Mouse (Mus musculus): ENCODE results near the gene Cubn. TPM values are rescaled to one million over a fixed set of nuclear protein-coding genes. Genes with fewer than 3 reads are reported as not detected.

Cubn gene
- total and polyA plus RNA-seq, 3 experiments, result 0.03 to 0.09 (median 0.04) TPM

DNA sequence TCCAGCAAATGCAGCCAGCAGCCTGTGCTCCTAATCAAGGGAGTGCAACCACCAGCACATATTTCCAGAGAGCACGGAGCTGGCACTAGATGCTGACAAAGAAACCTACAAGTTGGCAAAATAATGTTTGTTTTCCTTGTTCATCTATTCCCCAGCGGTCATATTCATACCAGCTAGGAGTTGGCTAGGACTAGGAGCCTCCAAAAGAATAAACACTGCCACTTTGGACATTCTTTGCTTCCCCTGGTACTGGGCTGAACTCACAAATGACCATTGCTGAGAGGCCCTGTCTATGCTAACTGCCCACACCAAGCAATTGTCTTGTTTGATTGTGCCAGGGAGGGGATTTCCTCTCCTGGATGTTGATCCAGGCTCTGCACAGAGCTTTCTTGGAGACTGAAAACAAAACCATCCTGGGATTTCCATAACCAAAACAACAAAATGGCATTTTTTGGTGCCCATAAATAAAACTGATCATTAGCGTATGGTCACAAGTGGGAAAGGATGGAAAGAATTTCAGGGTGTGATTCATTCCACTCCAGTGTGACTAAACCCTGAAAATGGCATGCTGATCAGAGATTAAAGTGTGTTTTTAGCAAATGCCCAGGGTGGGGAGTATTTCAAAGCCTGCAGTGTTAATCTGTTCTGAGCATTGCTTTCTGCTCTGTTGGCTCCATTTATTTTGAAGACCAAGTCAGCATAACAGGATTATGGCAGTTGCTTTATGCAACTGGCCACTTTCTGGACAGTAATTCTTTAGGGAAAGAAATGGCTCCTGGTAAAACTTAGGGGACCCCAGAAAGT lies 105.9 kb downstream of the Cubn start:
- Histone ChIP-seq H3K79me2 (replicated peaks; ENCODE audit: control insufficient read depth, extremely low read depth, insufficient read depth, poor library complexity, severe bottlenecking) (no peaks in the 10 kb centered on the region), H3K36me3 (replicated peaks in 1 of 2; ENCODE audit: control insufficient read depth in 1 of 2, insufficient read depth in 1 of 2, low read length in 1 of 2) (no peaks in the 10 kb centered on the region), H3K4me3 (replicated peaks in 1 of 3; ENCODE audit: low read depth in 2 of 3, low read length in 2 of 3, poor library complexity in 1 of 3) (no peak overlapping the region), H3K27me3 (replicated peaks) (no peaks in the 10 kb centered on the region), H3K9me3 (replicated peaks; ENCODE audit: low read length) (no peaks in the 10 kb centered on the region), H3K27ac (ENCODE audit: insufficient read depth, low read depth) (no peak overlapping the region), H3K9ac (ENCODE audit: insufficient read depth, low read depth) (no peak overlapping the region), H3K4me2 (ENCODE audit: insufficient read depth, low read depth, poor library complexity, severe bottlenecking) (no peak overlapping the region), H3K4me1 (ENCODE audit: control insufficient read depth in 1 of 2, insufficient read depth in 2 of 2) (no peaks in the 10 kb centered on the region)
- DNase-seq (ENCODE audit: extremely low read depth), result no peak
- dilution Hi-C loops (cut with MboI; ENCODE audit: extremely low pct_ligation_motif_present, extremely low pct_unique_long_range_greater_than_20kb, low sequenced_read_pairs), result no loop called here
- TF ChIP-seq SMC3 (IDR thresholded peaks at IDR 0.05; ENCODE audit: low read depth, low read length) (no peak), IRF4 (IDR thresholded peaks at IDR 0.05; ENCODE audit: low read depth, low read length) (peak; percentile 33; the same call in 1 of the 2 replicates)
- in situ Hi-C loops (cut with MboI; ENCODE audit: low pct_ligation_motif_present, low pct_unique_long_range_greater_than_20kb, low sequenced_read_pairs), result no loop called here

GRCm38 (mm10) chr2:13384775-13385541 lies 106.7 kb downstream of the Cubn start:
- Histone ChIP-seq H3K27ac (ENCODE audit: insufficient read depth, low read depth) (no peak overlapping the region), H3K9me3 (replicated peaks; ENCODE audit: low read length) (no peaks in the 10 kb centered on the region), H3K9ac (ENCODE audit: insufficient read depth, low read depth) (no peak overlapping the region), H3K4me3 (replicated peaks in 1 of 3; ENCODE audit: low read depth in 2 of 3, low read length in 2 of 3, poor library complexity in 1 of 3) (no peak overlapping the region), H3K79me2 (replicated peaks; ENCODE audit: control insufficient read depth, extremely low read depth, insufficient read depth, poor library complexity, severe bottlenecking) (no peaks in the 10 kb centered on the region), H3K36me3 (replicated peaks in 1 of 2; ENCODE audit: control insufficient read depth in 1 of 2, insufficient read depth in 1 of 2, low read length in 1 of 2) (no peaks in the 10 kb centered on the region), H3K4me1 (ENCODE audit: control insufficient read depth in 1 of 2, insufficient read depth in 2 of 2) (no peaks in the 10 kb centered on the region), H3K4me2 (ENCODE audit: insufficient read depth, low read depth, poor library complexity, severe bottlenecking) (no peak overlapping the region), H3K27me3 (replicated peaks) (no peaks in the 10 kb centered on the region)
- DNase-seq (ENCODE audit: extremely low read depth), result no peak
- dilution Hi-C loops (cut with MboI; ENCODE audit: extremely low pct_ligation_motif_present, extremely low pct_unique_long_range_greater_than_20kb, low sequenced_read_pairs) (no loop called here), in situ Hi-C loops (cut with MboI; ENCODE audit: low pct_ligation_motif_present, low pct_unique_long_range_greater_than_20kb, low sequenced_read_pairs) (no loop called here)
- TF ChIP-seq NELFE (IDR thresholded peaks at IDR 0.05; ENCODE audit: low read depth, low read length) (no peak), PAX5 (IDR thresholded peaks at IDR 0.05; ENCODE audit: low read length) (no peak), USF2 (conservative IDR thresholded peaks at IDR 0.05; ENCODE audit: low read depth, low read length) (no peak), ZKSCAN1 (IDR thresholded peaks at IDR 0.05; ENCODE audit: borderline replicate concordance, low read depth, low read length) (no peak), IRF4 (IDR thresholded peaks at IDR 0.05; ENCODE audit: low read depth, low read length) (no peak), ELF1 (IDR thresholded peaks at IDR 0.05; ENCODE audit: low read depth, low read length) (no peak), ZC3H11A (IDR thresholded peaks at IDR 0.05; ENCODE audit: low read depth, low read length) (no peak), EP300 (IDR thresholded peaks at IDR 0.05; ENCODE audit: low read length) (no peak), ETS1 (conservative IDR thresholded peaks at IDR 0.05; ENCODE audit: low read depth, low read length) (no peak), GABPA (IDR thresholded peaks at IDR 0.05; ENCODE audit: insufficient replicate concordance, low read depth, low read length) (no peak), TBP (conservative IDR thresholded peaks at IDR 0.05; ENCODE audit: low read depth, low read length) (no peak), CHD1 (IDR thresholded peaks at IDR 0.05; ENCODE audit: low read depth, low read length) (no peak), NRF1 (IDR thresholded peaks at IDR 0.05; ENCODE audit: low read depth, low read length) (no peak), CHD2 (IDR thresholded peaks at IDR 0.05; ENCODE audit: low read length) (no peak), JUND (conservative IDR thresholded peaks at IDR 0.05; ENCODE audit: low read depth, low read length) (no peak), MAFK (IDR thresholded peaks at IDR 0.05; ENCODE audit: insufficient replicate concordance, low read length) (no peak), MXI1 (IDR thresholded peaks at IDR 0.05; ENCODE audit: low read depth, low read length) (no peak), MAZ (IDR thresholded peaks at IDR 0.05; ENCODE audit: low read depth, low read length) (no peak), MAX (IDR thresholded peaks at IDR 0.05; ENCODE audit: low read length) (no peak), TCF12 (IDR thresholded peaks at IDR 0.05; ENCODE audit: low read depth, low read length) (no peak)
